Mouse (Mus musculus): ENCODE data around the gene Msh5. TPM values are rescaled to one million over a fixed set of nuclear protein-coding genes. Genes with fewer than 3 reads are reported as not detected.
A peak's percentile ranks its signal among the peaks of the same experiment; 100 is the strongest.
"Not testable (repeated sequence)": the region's sequence is repeated elsewhere in the genome, so short reads cannot be mapped to it uniquely, and the experiment has no call there.

Gene Msh5
- total RNA-seq, 2 experiments from 2014 or later, result 0.66 TPM; not detected in 1

DNA sequence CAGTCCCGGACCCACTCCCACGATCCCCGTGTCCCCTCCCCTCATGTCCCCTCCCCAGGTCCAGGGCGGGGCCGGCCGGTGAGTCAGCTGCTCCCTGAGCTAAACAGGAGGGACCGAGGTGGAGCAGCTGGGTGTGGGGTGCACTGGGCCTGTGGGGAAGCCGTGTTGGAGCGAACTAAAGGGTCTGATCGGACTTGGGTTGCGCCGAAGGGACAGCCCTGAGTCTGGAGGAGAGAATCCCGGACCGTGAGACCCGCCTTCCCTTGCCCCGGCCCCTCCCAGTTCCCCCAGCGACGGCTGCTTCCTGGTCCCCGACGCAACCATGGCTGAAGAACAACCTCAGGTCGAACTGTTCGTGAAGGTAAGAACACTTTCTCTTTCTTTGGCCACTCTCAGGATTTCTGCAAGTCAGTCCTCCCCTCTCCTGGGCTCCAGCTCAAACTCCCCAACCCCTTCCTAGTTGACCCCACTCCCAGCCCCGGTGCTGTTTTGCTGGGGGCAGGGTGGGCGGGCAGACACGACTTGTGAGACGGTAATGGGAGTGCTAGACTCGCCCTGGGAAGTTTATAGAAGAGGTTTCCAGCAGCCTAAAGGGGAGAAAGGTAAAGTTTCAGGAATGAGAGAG lies 3.7 kb upstream of the Msh5 start:
- intact Hi-C loops (cut with DNase I), result no loop called here
- no peak for DNase-seq (ENCODE audit: low spot score in 2 of 2)

DNA sequence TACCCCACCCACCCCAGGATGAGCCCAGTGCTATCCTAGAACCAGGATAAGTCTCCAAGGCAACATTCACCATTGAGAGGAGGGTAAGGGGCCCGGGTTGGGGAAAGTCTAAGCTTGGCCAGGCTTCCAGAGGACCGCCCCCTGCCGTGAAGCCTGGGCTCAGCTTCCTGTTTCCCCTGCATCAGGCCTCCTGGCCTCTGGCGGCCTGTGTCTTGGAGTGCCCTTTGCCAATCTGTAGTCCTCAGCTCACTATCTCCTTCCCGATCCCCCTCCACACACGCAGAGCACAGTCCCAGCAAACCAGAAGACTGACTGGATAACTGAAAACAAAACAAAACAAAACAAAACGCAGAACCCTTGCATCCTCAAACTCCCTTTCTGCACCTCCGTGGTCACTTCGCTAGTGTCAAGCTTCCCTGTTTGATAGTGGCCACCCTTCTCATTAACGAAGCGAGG lies 3.0 kb upstream of the Msh5 start, which contains the start of gene Clic1:
Gene Clic1, plus strand, starts transcription at position 406 of the 456 bp plus-strand sequence.
- intact Hi-C loops (cut with DNase I), result no loop called here
- DNase-seq (ENCODE audit: low spot score in 2 of 2), result no peak

DNA sequence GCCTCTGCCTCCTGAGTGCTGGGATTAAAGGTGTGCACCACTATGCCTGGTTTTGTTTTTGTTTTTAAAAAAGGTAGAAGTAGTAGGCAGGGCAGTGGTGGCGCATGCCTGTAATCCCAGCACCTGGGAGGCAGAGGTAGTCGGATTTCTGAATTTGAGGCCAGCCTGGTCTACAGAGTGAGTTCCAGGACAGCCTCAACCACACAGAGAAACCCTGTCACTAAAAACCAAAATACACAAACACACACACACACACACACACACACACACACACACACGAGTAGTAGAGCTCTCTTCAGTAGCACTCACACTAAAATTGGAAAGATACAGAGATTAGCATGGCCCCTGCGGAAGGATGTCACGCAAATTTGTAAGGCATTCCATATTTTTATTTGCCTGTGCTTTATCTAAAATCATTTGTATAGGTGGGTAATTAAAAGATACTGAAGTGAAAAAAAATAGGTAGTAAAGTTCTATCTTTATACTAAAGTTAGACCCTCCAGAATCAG lies 2.4 kb upstream of the Msh5 start:
- intact Hi-C loops (cut with DNase I), result no loop called here
- no peak for DNase-seq (ENCODE audit: low spot score in 2 of 2)

DNA sequence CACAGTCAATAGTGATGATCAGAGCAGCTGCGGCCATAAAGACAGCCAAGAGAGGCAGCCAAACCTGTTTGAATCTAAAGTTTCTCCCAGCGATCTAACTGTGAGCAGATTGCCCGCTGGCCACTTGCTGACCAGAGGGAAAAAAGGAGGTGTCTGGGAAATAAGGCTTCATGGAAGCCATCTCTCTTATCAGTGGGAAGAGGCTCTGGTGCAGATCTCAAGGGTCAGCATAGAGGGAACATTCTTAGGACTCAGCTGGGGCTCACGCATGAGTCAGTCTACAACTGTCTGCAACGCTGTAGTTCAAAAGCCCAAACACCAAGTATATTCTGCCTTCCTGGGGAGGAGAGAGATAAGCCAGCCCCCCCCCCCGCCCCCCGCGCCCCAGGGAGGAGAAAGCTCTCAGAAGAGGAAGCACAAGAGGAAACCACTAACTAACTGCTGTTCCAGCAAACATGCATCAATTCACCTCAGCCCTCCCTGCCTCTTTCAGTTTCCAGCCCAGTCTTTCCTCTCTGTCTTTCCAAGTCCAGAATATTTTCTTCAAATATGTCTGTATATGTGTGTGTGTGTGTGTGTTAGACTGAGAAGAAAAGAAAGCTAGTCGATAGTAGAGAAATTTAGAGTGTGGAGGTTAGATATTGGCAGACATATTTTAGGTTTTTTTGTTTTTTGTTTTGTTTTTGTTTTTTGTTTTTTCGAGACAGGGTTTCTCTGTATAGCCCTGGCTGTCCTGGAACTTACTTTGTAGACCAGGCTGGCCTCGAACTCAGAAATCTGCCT lies 1.8 kb upstream of the Msh5 start:
- DNase-seq (ENCODE audit: low spot score in 2 of 2), result no peak
- intact Hi-C loops (cut with DNase I), result no loop called here

DNA sequence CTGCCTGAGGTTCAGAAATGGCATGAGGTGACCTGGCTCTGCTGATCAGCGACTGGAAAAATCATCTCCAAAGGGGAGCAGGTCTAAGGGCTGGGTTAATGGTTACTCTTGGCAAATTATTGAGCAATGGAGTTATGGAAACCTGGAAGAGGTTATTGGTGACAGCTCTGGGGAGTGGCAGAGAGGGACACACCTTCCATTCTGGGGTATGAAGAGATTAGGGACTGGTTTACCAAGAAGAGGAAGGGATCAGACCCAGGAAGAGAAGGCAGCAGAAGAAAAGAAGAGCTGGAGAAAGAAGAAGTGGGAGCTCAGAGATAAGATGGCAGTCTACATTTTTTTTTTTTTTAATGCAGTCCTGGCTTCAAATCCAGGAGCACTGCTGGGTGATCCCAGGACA lies 1.1 kb upstream of the Msh5 start:
- DNase-seq (ENCODE audit: low spot score in 2 of 2), result no peak
- intact Hi-C loops (cut with DNase I), result no loop called here

DNA sequence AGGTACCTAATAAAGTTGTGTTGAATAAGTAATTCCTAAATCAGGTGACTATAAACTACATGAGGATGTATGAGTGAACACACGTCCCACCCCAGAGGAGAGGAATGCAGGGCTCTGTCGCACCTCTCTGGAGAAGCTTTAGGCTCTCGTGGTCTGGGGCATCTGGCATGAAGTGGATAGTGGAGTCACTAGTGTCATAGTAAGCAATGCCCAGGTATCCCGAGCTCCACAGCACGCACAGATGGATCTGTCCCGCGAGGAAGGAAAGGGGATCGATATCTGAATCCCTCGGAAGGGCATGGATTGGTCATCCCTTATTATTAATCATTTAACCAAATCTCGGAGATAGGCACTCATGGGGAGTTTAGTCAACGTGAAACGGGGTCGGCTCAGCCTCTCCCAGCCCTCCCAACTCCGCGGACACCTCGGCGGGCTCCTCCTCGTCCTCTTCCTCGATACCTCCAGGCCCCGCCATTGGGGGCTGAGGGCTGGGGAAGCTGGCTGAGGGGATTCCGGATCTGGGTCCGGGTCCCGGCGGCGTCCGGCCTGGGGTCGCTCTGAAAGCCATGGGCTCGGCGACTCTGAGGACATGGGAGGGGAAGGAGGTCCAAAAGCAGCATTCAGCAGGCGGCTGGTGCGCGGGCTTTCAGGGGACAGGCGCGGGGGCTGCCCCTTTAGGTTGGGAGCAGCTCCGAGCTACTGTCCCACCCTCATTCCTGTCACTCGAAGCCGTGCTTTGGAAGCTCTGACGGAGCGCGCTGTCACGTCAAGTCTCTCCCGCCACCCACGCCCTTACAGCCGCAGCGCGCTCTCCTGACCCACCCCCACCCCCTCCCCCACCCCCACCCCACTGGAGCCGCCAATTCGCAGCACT lies 501 bp downstream of the Msh5 start:
- no peak for DNase-seq (ENCODE audit: low spot score in 2 of 2)
- intact Hi-C loops (cut with DNase I), result loop anchor here (1.0 kb wide), 1 partner anchor 12 kb away; no protein-coding TSS in a partner anchor

DNA sequence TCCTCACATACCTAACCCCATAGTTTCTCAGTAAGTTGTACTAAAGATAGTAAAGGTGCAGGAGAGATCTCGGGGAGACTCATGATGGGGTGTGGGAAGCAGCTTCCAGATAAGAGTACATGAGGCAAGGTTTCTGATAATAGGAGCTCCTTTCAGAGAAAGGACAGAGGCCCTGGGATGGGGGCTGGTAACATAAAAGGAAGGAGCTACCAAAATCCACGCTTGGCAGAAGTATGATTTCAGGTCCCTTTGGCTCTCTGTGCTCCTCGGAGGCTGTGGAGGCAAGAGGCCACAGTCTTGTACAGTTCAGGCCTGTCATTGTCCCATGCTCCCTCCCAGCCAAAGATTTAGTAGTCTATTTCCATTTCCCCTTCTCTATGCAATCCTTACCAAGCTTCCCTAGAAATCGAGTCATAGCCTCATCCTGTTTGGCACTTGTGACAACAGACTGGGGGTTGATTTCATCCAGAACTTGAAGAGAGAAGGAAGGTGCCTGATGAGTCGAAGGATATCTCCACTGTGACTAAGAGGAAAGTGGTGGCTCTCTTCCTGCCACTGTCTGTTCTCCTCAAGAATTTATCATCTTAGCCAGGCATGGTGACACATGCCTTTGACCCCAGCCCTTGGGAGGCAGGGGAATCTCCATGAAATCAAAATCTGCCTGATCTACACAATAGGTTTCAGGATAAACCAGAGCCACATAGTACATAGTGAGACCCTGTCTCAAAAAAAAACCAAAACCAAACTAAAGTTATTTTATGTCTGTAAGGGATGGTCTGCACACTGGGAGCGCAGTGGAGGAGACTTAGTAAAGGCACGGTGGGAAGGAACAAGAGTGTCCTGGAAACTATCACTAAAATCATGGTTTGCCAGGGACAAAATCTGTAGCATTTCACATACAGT lies 1.4 kb downstream of the Msh5 start:
- DNase-seq (ENCODE audit: low spot score in 2 of 2), result no peak
- intact Hi-C loops (cut with DNase I), result loop anchor here (1.0 kb wide), 1 partner anchor 11 kb away; no protein-coding TSS in a partner anchor

DNA sequence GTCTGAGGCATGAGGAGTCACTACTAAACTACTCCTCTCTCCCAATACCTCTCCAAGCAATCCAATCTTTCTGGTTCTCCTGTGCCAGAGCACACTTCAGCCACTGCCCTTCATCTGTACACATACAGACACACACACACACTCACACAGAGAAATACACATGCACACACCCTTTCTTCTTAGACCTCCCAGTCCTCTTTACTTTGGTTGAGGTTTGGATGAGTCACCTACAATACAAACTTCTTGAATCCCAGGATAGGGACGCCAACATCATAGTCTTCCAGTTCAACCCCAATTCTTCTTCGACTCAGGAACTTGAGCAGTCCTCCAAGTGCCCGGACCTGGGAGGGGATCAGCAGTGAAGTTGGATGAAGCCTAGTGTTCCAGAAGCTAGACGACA lies 2.8 kb downstream of the Msh5 start:
- intact Hi-C loops (cut with DNase I), result no loop called here
- no peak for DNase-seq (ENCODE audit: low spot score in 2 of 2)

DNA sequence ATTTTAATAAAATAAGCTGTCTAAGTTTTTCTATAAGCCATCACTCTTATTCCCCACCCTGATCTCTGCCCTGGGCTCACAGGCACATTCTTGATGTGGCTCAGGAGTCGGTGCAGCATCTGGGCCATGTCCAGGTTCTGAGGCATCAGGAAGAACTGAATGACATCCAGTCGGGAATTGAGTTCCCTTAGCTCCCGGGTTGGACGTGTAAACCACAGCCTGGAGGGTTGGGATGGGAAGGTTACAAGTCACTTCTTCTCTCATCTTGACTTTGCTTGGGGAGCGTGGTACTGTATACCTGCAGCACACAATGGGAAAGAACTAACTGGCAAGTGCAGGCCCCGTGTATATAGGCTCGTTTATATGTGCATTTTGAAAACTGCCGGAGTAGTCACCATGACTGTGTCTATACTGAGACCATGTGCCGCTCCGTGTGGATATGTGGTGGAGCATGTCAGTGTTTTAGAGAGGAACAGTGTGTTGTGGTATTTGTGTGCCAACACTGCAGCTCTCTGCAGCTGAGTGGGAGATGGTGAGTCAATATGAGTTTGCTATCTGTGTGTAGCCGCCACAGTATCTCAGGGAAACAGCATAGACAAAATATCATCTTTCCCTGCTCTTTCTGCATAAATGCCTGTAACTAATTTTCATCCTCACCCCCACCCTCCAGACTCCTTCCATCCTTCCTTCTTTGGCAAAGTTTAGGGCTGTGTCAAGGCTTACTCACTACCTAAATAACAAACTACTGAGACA lies 7.2 kb downstream of the Msh5 start:
- intact Hi-C loops (cut with DNase I), result no loop called here
- DNase-seq (ENCODE audit: low spot score in 2 of 2), result peak; percentile 35 to 51

DNA sequence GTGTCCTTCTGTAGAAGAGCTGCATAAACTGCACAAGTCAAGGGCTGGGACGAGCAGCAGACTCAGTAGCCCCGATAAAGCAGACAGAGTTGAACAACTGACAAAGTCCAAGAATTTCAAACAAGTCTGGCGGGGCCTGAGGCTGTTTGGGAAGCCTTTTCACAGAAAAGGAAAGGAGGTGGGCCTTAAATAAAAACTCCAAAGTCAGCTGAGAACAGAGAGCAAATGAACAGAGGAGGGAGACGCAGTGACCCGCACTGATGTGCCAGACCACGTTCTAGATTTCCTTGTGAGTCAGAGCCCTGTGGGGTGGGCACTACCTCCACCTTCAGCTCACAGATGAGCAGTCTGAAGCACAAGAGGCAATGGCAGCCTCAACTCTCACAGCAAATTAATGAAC lies 11.6 kb downstream of the Msh5 start:
- no peak for DNase-seq (ENCODE audit: low spot score in 2 of 2)
- intact Hi-C loops (cut with DNase I), result loop anchor here (1.0 kb wide), 1 partner anchor 10 kb away; no protein-coding TSS in a partner anchor

DNA sequence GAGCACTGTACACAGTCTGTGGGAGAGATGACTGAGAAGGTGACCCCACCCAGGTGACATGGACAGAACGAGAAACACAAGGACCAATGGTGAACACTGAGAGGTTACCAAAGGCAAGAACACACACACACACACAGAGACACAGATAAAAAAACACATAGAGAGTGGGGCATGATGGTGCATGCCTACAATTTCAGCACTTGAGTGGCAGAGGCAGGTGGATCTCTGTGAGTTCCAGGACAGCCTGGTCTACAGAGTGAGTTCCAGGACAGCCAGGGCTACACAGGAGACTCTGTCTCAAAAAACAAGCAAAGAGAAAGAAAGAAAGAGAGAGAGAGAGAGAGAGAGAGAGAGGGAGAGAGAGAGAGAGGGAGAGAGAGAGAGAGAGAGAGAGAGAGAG lies 12.8 kb downstream of the Msh5 start:
- not testable (repeated sequence) for DNase-seq (ENCODE audit: low spot score in 2 of 2)
- intact Hi-C loops (cut with DNase I), result loop anchor here (1.0 kb wide), 1 partner anchor 12 kb away; no protein-coding TSS in a partner anchor

DNA sequence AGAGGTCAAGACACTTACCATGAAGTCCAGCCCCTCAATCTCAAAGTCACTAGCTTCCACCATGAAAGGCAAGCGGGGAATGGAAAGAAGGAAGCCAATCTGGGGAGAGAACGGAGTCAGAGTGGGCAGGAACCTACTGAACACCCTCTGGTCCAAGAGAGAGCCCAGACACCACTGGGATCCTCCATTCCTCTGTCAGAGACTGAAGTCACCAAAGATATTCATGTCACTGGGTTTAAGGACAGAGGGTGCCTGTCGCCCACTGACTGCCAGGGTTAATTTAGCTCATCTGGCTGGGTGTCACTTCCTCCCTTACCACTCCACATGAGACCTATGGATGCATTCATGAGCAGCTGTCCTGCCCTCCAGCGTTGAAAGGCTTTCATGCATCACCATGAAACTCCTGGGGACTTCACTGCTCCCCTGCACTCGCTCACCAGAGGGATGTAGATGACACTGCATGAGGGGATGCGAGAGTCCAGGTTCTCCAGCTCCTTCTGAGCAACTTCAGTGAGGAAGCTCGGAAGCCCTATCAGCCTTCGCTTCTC lies 14.1 kb downstream of the Msh5 start:
- DNase-seq (ENCODE audit: low spot score in 2 of 2), result no peak
- intact Hi-C loops (cut with DNase I), result no loop called here

DNA sequence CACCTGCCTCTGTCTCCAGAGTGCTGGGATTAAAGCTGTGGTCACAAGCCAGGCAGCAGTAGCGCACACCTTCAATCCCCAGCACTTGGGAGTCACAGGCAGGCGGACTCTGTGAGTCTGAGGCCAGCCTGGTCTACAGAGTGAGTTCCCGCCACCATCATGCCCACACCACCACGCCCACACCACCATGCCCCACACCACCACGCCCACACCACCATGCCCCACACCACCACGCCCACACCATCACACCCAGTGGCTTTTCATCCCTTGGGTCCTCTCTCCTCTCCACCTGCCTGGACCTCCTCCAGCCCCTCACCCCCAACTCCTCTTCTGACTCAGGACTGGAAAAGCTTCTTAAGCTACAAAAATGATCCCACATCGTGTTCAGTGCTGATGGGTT lies 14.7 kb downstream of the Msh5 start:
- DNase-seq (ENCODE audit: low spot score in 2 of 2), result no peak

DNA sequence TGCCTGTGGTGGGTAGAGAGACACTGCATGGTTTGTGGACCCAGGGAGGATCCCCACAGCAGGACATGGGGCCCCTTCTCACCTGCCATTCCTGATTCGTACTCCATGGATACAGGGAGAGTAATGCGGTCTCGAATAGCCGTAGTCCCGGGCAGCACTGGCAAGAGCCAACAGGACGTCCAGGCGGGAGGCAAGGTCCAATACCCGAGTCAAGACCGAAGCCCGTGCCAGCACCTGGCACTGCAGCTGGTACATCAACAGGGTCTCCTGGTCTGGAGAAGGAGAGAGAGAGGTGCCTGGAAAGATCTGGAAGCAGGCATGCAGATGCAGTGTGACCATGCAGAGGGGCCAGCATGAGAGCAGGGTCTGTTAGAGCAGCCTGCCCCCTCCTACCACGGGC lies 15.3 kb downstream of the Msh5 start:
- DNase-seq (ENCODE audit: low spot score in 2 of 2), result no peak

More for the DNA sequence above, 14.7 kb downstream of the Msh5 start:
- intact Hi-C loops (cut with DNase I), result no loop called here

DNA sequence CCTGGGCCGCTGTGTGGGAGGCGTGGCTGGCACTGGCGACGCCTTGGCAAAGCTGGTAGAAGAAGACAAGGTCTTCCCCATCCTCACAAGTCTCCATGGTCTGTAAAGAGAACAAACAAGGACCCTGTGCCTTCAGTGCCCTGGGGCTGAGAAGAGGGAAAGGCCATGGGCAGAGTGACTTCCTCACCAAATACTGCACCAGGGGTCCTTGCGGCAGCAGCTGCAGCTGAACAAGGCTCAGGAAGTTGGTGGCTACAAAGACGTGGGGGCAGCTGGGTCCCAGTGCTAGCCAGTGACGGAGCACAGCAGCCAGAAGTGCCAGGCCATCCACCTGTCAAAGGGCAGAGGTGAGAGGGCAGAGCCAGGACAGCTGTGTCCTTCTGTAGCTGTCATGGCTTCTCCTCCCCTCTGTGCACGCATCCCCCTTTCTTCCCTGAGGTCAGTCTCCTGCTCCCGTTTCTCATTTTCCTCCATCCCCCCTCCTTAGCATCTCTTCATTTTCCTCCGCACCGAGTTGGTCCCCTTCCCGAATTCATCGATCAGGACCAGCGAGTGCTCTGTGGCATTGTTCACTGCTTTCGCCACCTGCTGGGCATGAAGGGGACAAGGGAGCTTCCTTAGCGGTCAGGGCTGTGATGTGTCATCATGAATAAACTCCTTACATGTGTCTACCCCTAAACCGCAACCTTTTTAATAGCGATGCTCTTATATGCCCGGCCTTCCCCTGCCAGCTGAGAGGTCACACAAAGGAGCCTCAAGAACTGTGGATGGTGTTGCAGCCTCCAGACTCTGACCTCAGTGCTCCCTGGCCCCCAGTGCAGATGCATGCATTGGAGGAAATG lies 16.6 kb downstream of the Msh5 start:
- DNase-seq (ENCODE audit: low spot score in 2 of 2), result no peak
- intact Hi-C loops (cut with DNase I), result no loop called here

More for the DNA sequence above, 15.3 kb downstream of the Msh5 start:
- intact Hi-C loops (cut with DNase I), result no loop called here

DNA sequence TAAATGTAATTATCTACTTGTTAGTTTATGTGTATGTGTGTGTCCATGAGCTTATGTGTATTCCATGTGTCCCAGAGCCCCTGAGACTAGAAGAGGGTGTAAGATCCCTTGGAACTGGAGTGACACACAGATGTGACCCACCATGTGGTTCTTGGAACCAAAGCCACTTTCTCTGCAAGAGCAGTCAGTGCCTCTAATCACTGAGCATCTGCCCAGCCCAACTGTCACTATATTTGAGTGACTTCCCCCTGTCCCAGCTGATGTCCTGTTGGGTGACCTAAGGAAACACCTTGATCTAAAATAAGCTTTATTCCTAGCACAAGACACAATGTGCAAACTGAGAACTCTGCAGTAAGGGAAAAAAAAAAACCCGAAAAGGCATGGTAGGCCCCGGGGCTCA lies 18.2 kb downstream of the Msh5 start:
- no peak for DNase-seq (ENCODE audit: low spot score in 2 of 2)
- intact Hi-C loops (cut with DNase I), result no loop called here
